Mouse (Mus musculus): ENCODE data around the gene Crip1. TPM values are rescaled to one million over a fixed set of nuclear protein-coding genes. Genes with fewer than 3 reads are reported as not detected.

The Crip1 gene
- total RNA-seq, 2 experiments from 2014 or later = 84.6 to 242 TPM

DNA sequence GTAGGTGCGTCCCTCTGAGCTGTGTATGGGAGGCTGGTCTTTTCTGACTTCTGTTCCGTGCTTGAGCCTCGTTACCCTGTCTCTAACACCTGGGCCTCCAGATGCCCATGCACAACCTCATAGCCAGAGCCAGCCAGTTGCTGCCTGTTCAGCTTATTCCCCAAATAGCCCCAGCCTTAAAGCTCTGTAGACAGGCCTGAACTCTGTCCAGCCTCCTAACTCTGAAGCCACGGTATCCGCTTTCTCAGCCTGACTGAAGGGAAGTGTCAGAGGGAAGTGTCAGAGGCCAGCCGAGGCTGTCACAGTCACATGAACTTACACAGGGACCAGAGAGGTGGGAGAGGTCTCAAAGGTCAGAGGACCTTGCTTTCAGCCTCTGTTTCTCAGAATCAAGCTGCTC lies 21.4 kb upstream of the Crip1 start:
- ATAC-seq (replicated peaks; ENCODE audit: poor library complexity, severe bottlenecking) = no peak

GRCm38 (mm10) chr12:113130732-113131131 lies 15.4 kb upstream of the Crip1 start:
- ATAC-seq (replicated peaks; ENCODE audit: poor library complexity, severe bottlenecking) = no peak

DNA sequence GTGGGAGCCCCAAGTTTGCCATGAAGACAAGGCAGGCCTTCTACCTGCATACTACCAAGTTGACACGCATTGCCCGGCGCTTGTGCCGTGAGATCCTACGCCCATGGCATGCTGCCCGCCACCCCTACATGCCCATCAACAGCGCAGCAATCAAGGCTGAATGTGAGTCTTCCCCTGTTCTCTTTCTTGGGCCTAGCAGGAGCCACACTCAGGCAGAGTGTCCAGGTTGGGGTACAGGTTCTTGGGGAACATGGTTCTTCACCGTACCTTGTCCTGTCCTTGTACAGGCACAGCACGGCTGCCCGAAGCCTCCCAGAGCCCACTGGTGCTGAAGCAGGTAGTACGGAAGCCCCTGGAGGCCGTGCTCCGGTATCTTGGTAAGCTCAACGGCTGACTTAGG lies 14.5 kb upstream of the Crip1 start:
- no peak for ATAC-seq (replicated peaks; ENCODE audit: poor library complexity, severe bottlenecking)

DNA sequence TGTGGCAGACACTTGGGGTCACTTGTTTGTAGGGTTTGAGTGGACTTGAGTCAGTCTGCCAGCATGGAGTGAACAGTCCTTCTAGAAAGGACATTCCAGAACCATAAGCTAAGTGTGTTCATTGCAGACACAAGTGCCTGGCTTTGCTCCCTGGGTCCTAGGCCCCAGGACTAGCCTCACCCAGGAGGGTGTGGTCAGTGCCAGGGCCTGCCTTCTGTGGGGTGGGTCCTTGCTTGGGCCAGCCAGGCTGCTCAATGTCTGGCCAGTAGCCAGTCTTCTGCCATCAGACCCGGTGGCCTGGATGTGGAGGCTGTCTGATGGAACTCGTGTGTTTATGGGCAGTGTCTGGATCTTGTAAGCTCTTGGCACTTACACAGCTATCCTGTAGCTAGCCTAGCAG lies 13.5 kb upstream of the Crip1 start:
- ATAC-seq (replicated peaks; ENCODE audit: poor library complexity, severe bottlenecking) = no peak

DNA sequence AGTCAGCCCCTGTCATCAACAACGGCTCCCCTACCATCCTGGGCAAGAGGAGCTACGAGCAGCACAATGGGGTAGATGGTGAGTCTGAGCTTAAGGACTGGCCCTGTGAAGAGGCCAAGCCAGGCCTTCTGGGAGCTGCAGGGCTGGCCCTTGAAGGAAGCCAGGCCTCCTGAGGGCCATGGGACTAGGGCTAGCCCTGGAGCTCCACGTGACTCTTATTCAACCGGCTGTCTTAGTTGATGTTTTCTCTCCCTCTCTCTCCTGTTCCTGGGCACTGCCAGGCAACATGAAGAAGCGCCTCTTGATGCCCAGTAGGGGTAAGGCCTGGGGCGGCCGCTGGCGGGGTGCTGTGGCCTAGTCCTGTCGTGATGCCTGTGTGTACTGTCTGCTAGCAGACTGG lies 12.9 kb upstream of the Crip1 start:
- ATAC-seq (replicated peaks; ENCODE audit: poor library complexity, severe bottlenecking) = no peak

DNA sequence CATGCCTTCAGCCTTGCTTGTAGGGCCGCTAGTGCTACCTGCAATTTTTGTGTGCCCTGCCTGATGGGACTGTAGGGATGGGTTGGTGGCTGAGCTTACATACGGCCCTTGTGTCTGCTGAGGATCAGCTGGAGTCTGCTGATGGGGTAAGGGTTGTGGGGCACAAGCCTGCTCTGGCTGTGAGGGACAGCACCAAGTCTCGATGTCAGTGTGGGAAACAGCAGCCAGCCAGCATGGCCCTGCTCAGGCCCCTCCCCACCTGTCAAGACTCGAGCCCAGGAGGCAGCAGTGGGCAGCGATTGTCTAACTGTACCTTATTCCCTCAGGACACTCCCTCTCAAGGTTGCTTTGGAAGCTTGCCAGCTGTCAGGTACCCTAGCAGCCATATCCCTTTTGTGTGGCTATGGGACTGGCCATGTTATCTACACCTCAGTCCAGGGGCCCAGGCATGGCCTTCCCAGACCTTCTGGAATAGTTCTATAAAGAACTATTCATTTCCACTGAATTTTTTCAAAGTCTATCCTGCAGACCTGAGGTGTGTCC lies 12.2 kb upstream of the Crip1 start:
- no peak for ATAC-seq (replicated peaks; ENCODE audit: poor library complexity, severe bottlenecking)

- no peak for ATAC-seq (replicated peaks; ENCODE audit: poor library complexity, severe bottlenecking)
These were observed 11.6 kb upstream of the Crip1 start for GRCm38 (mm10) chr12:113134502-113134901.

DNA sequence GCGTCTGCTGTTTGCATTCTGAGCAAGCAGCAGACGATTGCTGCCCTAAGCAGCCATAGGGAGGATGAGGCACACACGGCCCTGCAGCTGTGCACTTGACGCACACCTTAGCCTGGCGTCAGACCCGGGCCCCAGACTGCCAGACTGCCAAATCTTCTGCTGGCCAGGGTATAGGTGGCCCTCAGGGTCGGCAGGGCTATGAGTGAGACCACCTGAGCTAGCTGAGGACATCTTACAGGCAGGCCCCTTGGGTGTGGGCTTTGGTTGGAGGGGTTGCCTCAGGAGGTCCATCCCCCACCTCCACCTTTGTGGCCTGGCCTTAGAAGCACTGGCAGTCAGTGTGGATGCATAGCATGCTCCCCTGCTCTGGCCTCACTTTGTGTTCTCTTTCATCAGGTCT lies 10.7 kb upstream of the Crip1 start:
- ATAC-seq (replicated peaks; ENCODE audit: poor library complexity, severe bottlenecking) = no peak

DNA sequence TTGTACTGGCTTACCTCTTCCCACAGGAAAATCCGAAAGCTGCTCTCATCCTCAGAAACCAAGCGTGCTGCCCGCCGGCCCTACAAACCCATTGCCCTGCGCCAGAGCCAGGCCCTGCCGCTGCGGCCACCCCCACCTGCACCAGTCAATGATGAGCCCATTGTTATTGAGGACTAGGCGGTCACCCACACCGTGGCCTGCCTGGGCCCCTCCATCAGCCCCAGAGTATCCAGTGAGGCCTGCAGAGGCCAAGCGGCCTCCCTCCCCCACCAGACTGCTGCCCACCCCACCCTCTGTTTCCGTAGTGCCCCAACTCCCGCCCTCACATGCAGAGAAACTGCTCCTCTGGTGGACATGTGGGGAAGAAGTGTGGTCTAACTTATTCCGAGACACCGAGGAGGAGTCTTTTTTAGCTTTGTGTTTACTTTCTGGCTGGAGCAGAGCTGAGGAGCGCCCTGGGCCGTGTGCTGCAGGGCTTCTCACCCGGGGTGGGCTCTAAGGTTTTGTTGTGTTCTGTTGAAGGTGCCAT lies 9.6 kb upstream of the Crip1 start:
- no peak for ATAC-seq (replicated peaks; ENCODE audit: poor library complexity, severe bottlenecking)

DNA sequence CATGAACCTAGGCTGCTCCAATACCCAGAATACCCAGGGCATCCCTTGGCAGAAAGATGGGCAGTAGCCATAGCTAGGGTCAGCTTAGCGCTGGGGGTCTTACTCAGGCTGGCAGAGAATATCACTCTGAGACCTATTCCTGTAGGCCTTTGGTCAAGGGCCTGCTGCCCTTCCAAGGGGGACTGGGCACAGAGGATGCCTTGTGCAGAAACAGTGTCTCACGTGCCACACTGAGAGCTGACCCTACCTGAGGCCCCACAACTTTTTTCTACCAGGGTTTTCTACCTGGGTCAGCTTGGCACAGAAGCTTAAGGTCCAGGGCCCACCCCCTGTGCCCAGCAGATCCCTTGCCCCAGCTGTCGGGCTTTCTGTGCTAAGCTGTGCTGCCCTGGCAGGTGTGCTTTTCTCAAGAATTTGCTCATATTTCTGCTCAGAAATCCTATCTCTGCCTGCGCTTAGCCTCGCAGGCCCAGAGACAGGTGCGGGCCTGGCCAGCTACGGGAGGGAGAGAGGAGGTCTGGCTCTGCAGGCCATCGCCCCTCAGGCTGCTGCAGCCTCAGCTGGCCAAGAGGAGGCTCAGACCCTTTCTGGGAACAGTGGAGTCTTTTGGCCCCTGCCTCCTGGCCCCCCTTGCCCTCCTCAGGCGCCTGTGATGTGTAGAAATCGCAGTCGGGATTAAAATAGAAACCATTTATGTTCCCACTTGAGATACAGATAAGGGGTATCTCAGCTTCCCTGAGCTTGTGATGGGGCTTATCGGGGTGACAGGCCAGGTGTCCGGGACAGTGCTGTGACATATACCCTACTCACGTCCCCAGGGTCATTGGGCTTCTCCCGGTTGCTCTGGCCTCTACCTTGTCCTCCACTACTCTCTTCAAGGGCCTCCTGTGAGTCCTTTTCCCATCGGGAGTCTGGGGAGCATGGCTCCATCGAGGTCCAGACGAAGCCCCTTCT lies 8.6 kb upstream of the Crip1 start:
- ATAC-seq (replicated peaks; ENCODE audit: poor library complexity, severe bottlenecking) = no peak

DNA sequence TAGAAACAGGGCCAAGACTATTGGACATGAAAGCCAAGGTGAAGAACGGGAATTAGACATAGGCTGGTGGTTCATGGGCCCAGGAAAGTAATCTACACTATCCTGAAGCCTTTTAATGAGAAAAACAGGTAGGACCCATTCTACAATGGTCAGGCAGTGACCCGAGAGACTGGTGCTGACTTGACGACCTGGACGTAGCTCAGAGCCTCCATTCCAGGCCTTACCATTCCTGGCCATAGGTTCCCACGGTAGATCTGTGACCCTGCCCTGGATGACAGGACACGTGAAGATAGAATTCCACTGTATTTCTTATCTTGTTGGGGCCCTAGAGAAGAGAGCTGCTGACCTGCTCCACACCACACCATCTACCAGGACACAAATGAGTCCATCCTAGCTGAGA lies 7.8 kb upstream of the Crip1 start:
- ATAC-seq (replicated peaks; ENCODE audit: poor library complexity, severe bottlenecking) = no peak

GRCm38 (mm10) chr12:113138901-113139864 lies 6.9 kb upstream of the Crip1 start:
- no peak for ATAC-seq (replicated peaks; ENCODE audit: poor library complexity, severe bottlenecking)

DNA sequence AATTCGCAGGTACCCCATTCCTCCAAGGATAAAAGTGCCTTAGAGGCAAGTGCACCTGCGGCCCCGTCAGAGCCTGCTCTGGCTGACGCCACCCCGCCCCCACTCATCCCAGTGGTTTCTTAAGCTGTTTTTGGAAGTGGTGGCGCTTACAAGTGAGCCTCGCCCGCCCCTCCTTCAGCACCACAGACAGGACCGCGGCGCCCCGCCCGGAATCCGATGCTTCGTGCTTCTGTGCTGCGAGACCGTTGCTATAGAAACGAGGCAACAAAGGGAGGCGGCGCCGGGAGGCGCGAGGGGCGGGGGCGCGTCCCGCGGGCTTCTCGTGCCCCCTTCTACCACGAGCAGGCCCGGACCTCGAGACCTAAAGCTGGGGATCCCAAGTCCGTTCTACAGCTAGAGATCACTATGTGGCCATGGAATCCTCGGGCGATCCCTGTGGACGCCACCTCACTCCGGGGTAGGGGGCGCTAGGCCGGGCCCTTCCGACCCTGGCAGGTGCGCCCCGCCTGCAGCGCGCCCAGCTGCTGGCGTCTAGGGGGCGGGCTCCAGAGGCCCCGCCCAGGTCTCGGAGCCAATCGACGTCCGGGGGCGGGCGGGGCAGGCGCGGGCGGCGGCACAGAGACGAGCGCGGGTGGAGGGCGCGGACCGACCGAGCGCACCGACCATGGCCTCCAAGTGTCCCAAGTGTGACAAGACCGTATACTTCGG lies 6.1 kb upstream of the Crip1 start, which contains the start of gene Crip2:
Gene Crip2 (plus strand): TSS at position 329 of the 708 bp plus-strand sequence.
- peak; percentile 68 for ATAC-seq (replicated peaks; ENCODE audit: poor library complexity, severe bottlenecking)

DNA sequence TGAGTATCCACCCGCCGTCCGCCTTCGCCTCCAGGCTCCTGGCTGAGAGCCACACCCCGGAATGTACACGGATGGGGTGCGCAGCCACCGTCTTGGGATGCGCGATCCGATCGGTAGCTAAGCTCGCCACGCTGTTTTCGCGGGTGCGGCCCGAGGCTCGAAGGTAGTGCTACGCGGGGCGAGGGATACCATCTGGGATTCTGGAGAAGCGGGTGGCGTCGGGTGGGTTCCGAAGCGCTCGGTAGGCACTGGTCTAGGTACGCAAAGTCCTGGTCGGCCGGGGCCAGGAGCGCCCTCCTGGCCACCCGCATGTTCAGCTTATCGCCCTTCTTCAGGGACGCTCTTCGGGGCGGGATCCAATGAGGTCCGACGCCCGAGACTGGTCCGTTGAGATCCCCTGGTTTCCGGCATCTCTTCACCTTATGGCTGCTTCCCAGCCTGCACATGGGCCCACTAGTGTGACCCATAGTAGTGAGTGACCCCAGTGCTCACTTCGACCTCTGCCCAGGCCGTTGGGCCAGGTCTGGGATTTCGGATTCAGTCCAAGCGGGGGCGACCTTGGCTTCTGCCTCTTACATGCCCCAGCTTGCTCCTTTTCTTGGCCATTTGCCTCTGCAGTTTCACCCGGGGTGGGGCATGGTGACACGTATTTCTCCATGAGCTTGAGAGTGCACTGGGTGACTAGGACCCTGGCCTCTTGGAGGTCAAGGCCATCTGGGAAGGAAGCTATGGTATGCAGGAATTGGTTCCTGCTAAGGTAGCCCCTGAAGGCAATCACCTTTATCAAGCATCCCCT lies 5.3 kb upstream of the Crip1 start:
- ATAC-seq (replicated peaks; ENCODE audit: poor library complexity, severe bottlenecking) = 0 out of 2 replicates have a peak, but pooled peaks have one; percentile 1

DNA sequence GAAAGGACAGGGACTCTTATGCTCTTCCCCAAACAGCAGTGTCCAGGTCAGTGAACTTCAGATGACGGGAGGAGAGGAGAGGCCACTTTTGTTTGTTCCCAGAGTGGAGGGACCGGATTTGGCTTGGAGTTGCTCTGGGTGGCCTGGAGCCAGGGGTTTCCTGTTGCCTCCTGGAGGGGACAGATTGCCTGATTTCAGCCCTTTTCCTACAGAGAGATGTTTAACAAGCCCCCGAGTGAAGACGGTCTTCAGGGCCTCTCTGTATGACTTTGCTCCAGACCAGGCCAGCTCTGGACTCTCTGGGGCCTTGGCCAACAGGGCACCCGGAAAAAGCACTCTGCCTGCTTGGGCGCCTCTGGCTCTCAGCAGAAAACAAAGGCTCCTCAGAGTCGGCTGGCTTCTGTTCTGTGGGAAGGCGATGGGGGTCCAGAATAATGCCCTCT lies 4.6 kb upstream of the Crip1 start:
- no peak for ATAC-seq (replicated peaks; ENCODE audit: poor library complexity, severe bottlenecking)

GRCm38 (mm10) chr12:113142021-113142975 lies 3.8 kb upstream of the Crip1 start:
- ATAC-seq (replicated peaks; ENCODE audit: poor library complexity, severe bottlenecking) = no peak

GRCm38 (mm10) chr12:113143164-113143563 lies 3.0 kb upstream of the Crip1 start:
- ATAC-seq (replicated peaks; ENCODE audit: poor library complexity, severe bottlenecking) = no peak
